23 mouse cellular contexts compared by ENCODE assay signal in genomic region chr2:120998863-120999262, GRCm38 (mm10). TPM values are rescaled to one million over a fixed set of nuclear protein-coding genes. Genes with fewer than 3 reads are reported as not detected.
DNase-seq lines count a peak whose midpoint lies in the region; ATAC-seq and TF ChIP-seq lines count a peak whose summit lies in the region.
"Had no signal": no experiment of that assay in that cellular context is flagged by ENCODE, and none has a peak within 500 bp of the region (broad histone marks: within the 10 kb centered on the region; RNA-seq: fewer than 3 reads in every experiment).

No protein-coding gene starts in this region.

- 0 out of 2 replicates have a peak, but pooled peaks cover 2% of the 10 kb centered on the region for H3K36me3 ChIP-seq in hindbrain, embryonic 14.5 days (replicated peaks; ENCODE audit: control insufficient read depth, insufficient read depth)
- H3K36me3 ChIP-seq in hindbrain, embryonic 16.5 days (ENCODE audit: control insufficient read depth, insufficient read depth, low read length) = no peaks in the 10 kb centered on the region; the same call in 1 of the 2 replicates
- no peaks in the 10 kb centered on the region for H3K36me3 ChIP-seq in liver, embryonic 14.5 days (replicated peaks; ENCODE audit: control insufficient read depth, insufficient read depth, low read depth)
- H3K36me3 ChIP-seq: embryonic facial prominence, embryonic 15.5 days; forebrain, embryonic 10.5 days; heart, embryonic 12.5 days; hindbrain, embryonic 10.5 days had no signal

- ATAC-seq in hindbrain, embryonic 14.5 days (ENCODE audit: low FRiP score) = no peak
- no peak for ATAC-seq in hindbrain, embryonic 16.5 days
- peak; percentile 57; the same call in 1 of the 2 replicates for ATAC-seq in liver, embryonic 14.5 days (ENCODE audit: insufficient read depth)
- ATAC-seq in megakaryocyte progenitor cell, adult 5-6 weeks (replicated peaks; ENCODE audit: poor library complexity) = peak; percentile 83
- ATAC-seq: activated CD4-positive, CD25-positive, alpha-beta regulatory T cell, adult 4 months; forebrain, embryonic 14.5 days had no signal

- no peak overlapping the region for H3K4me2 ChIP-seq in hindbrain, embryonic 14.5 days (replicated peaks)
- no peak overlapping the region for H3K4me2 ChIP-seq in hindbrain, embryonic 16.5 days (ENCODE audit: low read length)
- H3K4me2 ChIP-seq in liver, embryonic 14.5 days (ENCODE audit: low read depth) = no peak overlapping the region
- H3K4me2 ChIP-seq: embryonic facial prominence, embryonic 15.5 days; heart, embryonic 12.5 days; hindbrain, embryonic 15.5 days had no signal

- H3K9me3 ChIP-seq in hindbrain, embryonic 14.5 days (ENCODE audit: control insufficient read depth, low read length) = no peaks in the 10 kb centered on the region
- H3K9me3 ChIP-seq in hindbrain, embryonic 16.5 days (ENCODE audit: control insufficient read depth, low read length) = no peaks in the 10 kb centered on the region
- no peaks in the 10 kb centered on the region for H3K9me3 ChIP-seq in liver, embryonic 14.5 days (ENCODE audit: control insufficient read depth, low read length)
- H3K9me3 ChIP-seq: embryonic facial prominence, embryonic 15.5 days; forebrain, embryonic 10.5 days; heart, embryonic 12.5 days; hindbrain, embryonic 10.5 days; hindbrain, embryonic 15.5 days had no signal

- TF ChIP-seq CTCF in liver, embryonic 14.5 days (IDR thresholded peaks at IDR 0.05; ENCODE audit: low read depth) = no peak

- peak; percentile 26 for DNase-seq in hindbrain, embryonic 14.5 days (ENCODE audit: low spot score)
- peak in 2 of 3 experiments; percentile 29 to 33 for DNase-seq in liver, embryonic 14.5 days (ENCODE audit: low read depth in 3 of 3, low spot score in 3 of 3)
- DNase-seq in spleen, postnatal 4 days (ENCODE audit: low spot score in 2 of 2) = no peak
- no peak for DNase-seq in ovary, adult 18-20 months (ENCODE audit: low spot score)
- DNase-seq in adrenal gland, postnatal 4 days (ENCODE audit: low spot score in 2 of 2) = no peak
- DNase-seq: adrenal gland, postnatal 14 days; cerebellum, adult 11 months; cerebellum, adult 8-10 months; cerebellum, postnatal 14 days; embryo, embryonic 11 days; gastrocnemius, postnatal 10 days; heart, adult 2 months had no signal

- no peak overlapping the region for H3K9ac ChIP-seq in hindbrain, embryonic 14.5 days
- H3K9ac ChIP-seq in hindbrain, embryonic 16.5 days (ENCODE audit: low read depth, low read length) = no peak overlapping the region
- H3K9ac ChIP-seq in liver, embryonic 14.5 days (replicated peaks) = no peak overlapping the region
- H3K9ac ChIP-seq: embryonic facial prominence, embryonic 15.5 days; heart, embryonic 12.5 days; hindbrain, embryonic 15.5 days had no signal

- no peak overlapping the region for H3K4me3 ChIP-seq in hindbrain, embryonic 14.5 days (replicated peaks; ENCODE audit: low read length)
- H3K4me3 ChIP-seq in hindbrain, embryonic 16.5 days (ENCODE audit: low read length) = no peak overlapping the region
- no peak overlapping the region for H3K4me3 ChIP-seq in liver, embryonic 14.5 days (ENCODE audit: insufficient read depth in 1 of 2, low read depth in 2 of 2, low read length in 2 of 2)
- H3K4me3 ChIP-seq: embryonic facial prominence, embryonic 15.5 days; erythroblast, embryonic 14.5 days; forebrain, embryonic 10.5 days; heart, adult 2 months; heart, embryonic 12.5 days; hindbrain, embryonic 10.5 days; hindbrain, embryonic 15.5 days had no signal

- 91% methylated on average over 8 of the region's 8 CpGs for WGBS in hindbrain, embryonic 14.5 days
- WGBS in hindbrain, embryonic 16.5 days = 85% methylated on average over 8 of the region's 8 CpGs
- WGBS in liver, embryonic 14.5 days (ENCODE audit: insufficient replicate concordance) = 57% methylated on average over 8 of the region's 8 CpGs

- H3K4me1 ChIP-seq in hindbrain, embryonic 14.5 days (replicated peaks; ENCODE audit: control insufficient read depth, insufficient read depth, low read length) = no peaks in the 10 kb centered on the region
- no peaks in the 10 kb centered on the region for H3K4me1 ChIP-seq in hindbrain, embryonic 16.5 days (ENCODE audit: control insufficient read depth, insufficient read depth, low read depth, low read length)
- peaks cover 0 to 6% of the 10 kb centered on the region in 2 experiments; a peak in 2 of 4 replicates for H3K4me1 ChIP-seq in liver, embryonic 14.5 days (replicated peaks; ENCODE audit: control insufficient read depth in 2 of 2, insufficient read depth in 2 of 2, low read length in 1 of 2)
- H3K4me1 ChIP-seq: embryonic facial prominence, embryonic 15.5 days; forebrain, embryonic 10.5 days; heart, embryonic 12.5 days; hindbrain, embryonic 10.5 days; hindbrain, embryonic 15.5 days had no signal

- H3K27ac ChIP-seq in hindbrain, embryonic 14.5 days = no peak overlapping the region
- H3K27ac ChIP-seq in hindbrain, embryonic 16.5 days (ENCODE audit: low read depth, low read length) = no peak overlapping the region
- no peak overlapping the region for H3K27ac ChIP-seq in liver, embryonic 14.5 days
- H3K27ac ChIP-seq: embryonic facial prominence, embryonic 15.5 days; forebrain, embryonic 10.5 days; heart, adult 2 months; hindbrain, embryonic 10.5 days; hindbrain, embryonic 15.5 days had no signal

- no peaks in the 10 kb centered on the region for H3K27me3 ChIP-seq in hindbrain, embryonic 14.5 days (ENCODE audit: control insufficient read depth, insufficient read depth, low read length)
- no peaks in the 10 kb centered on the region for H3K27me3 ChIP-seq in hindbrain, embryonic 16.5 days (replicated peaks; ENCODE audit: control insufficient read depth, insufficient read depth, low read length)
- H3K27me3 ChIP-seq in liver, embryonic 14.5 days (ENCODE audit: control insufficient read depth, insufficient read depth, low read length) = no peaks in the 10 kb centered on the region
- H3K27me3 ChIP-seq: embryonic facial prominence, embryonic 15.5 days; heart, embryonic 12.5 days; hindbrain, embryonic 15.5 days had no signal

- peak; percentile 49 for TF ChIP-seq EP300 in liver, embryonic 14.5 days (IDR thresholded peaks at IDR 0.05; ENCODE audit: low read depth)

RNA-seq across cellular contexts. Expression of gene Ccndbp1, which starts 9.3 kb away (rescaled TPM):
- 76.1 and 87.1 TPM in 2 replicates for polyA plus RNA-seq in hindbrain, embryonic 14.5 days (2014; fragmentation: Nextera tagmentation; extraction: Ambion mirVana)
- polyA plus RNA-seq in hindbrain, embryonic 16.5 days (2015; fragmentation: Nextera tagmentation; extraction: Ambion mirVana) = 78.2 and 80.5 TPM in 2 replicates
- 26.9 and 38.1 TPM in 2 replicates for polyA plus RNA-seq in liver, embryonic 14.5 days (2012; rRNA removed)
- polyA plus RNA-seq in liver, embryonic 14.5 days (2014; fragmentation: Nextera tagmentation; extraction: Ambion mirVana) = 45.1 and 46.4 TPM in 2 replicates
- 44.2 and 50.1 TPM in 2 replicates for total RNA-seq in megakaryocyte progenitor cell, adult 5-6 weeks (2015)
- total RNA-seq in megakaryocyte progenitor cell, adult 5-6 weeks (2017) = 33.5 and 38.1 TPM in 2 replicates
- 10 to 100 TPM; 52.7 to 53.5 TPM for total RNA-seq in adrenal gland, postnatal 4 days (2021)

RNA-seq across cellular contexts. Expression of gene Tmem62, which starts 22.0 kb away (rescaled TPM):
- polyA plus RNA-seq in hindbrain, embryonic 14.5 days (2014; fragmentation: Nextera tagmentation; extraction: Ambion mirVana) = 18.5 and 18.9 TPM in 2 replicates
- 14.3 and 16.3 TPM in 2 replicates for polyA plus RNA-seq in hindbrain, embryonic 16.5 days (2015; fragmentation: Nextera tagmentation; extraction: Ambion mirVana)
- polyA plus RNA-seq in liver, embryonic 14.5 days (2012; rRNA removed) = 1.6 and 1.8 TPM in 2 replicates
- polyA plus RNA-seq in liver, embryonic 14.5 days (2014; fragmentation: Nextera tagmentation; extraction: Ambion mirVana) = 3.0 and 3.5 TPM in 2 replicates
- total RNA-seq in megakaryocyte progenitor cell, adult 5-6 weeks (2015) = 4.2 and 4.3 TPM in 2 replicates
- total RNA-seq in megakaryocyte progenitor cell, adult 5-6 weeks (2017) = 6.4 and 12.4 TPM in 2 replicates
- 10 to 100 TPM in 1 of 2 experiments, 1 to 10 TPM in 1; 9.3 to 10.8 TPM for total RNA-seq in adrenal gland, postnatal 4 days (2021)

RNA-seq across cellular contexts. Expression of gene Ubr1, which starts 28.3 kb away (rescaled TPM):
- polyA plus RNA-seq in hindbrain, embryonic 14.5 days (2014; fragmentation: Nextera tagmentation; extraction: Ambion mirVana) = 32.8 and 36.3 TPM in 2 replicates
- 33.4 and 38.2 TPM in 2 replicates for polyA plus RNA-seq in hindbrain, embryonic 16.5 days (2015; fragmentation: Nextera tagmentation; extraction: Ambion mirVana)
- 5.1 and 6.0 TPM in 2 replicates for polyA plus RNA-seq in liver, embryonic 14.5 days (2012; rRNA removed)
- polyA plus RNA-seq in liver, embryonic 14.5 days (2014; fragmentation: Nextera tagmentation; extraction: Ambion mirVana) = 9.3 and 10.2 TPM in 2 replicates
- 24.7 and 27.1 TPM in 2 replicates for total RNA-seq in megakaryocyte progenitor cell, adult 5-6 weeks (2015)
- total RNA-seq in megakaryocyte progenitor cell, adult 5-6 weeks (2017) = 21.1 and 28.5 TPM in 2 replicates
- 10 to 100 TPM; 35.8 to 38.7 TPM for total RNA-seq in adrenal gland, postnatal 4 days (2021)

RNA-seq across cellular contexts. Expression of gene Epb42, which starts 38.0 kb away (rescaled TPM):
- 0.08 and 1.1 TPM in 2 replicates for polyA plus RNA-seq in hindbrain, embryonic 14.5 days (2014; fragmentation: Nextera tagmentation; extraction: Ambion mirVana)
- polyA plus RNA-seq in hindbrain, embryonic 16.5 days (2015; fragmentation: Nextera tagmentation; extraction: Ambion mirVana) = 0.06 and 0.56 TPM in 2 replicates
- polyA plus RNA-seq in liver, embryonic 14.5 days (2012; rRNA removed) = 149 and 162 TPM in 2 replicates
- 129 and 131 TPM in 2 replicates for polyA plus RNA-seq in liver, embryonic 14.5 days (2014; fragmentation: Nextera tagmentation; extraction: Ambion mirVana)
- total RNA-seq in megakaryocyte progenitor cell, adult 5-6 weeks (2015) = 1.7 and 2.4 TPM in 2 replicates
- total RNA-seq in megakaryocyte progenitor cell, adult 5-6 weeks (2017) = 1.4 and 4.2 TPM in 2 replicates
- 10 to 100 TPM in 1 of 2 experiments, 1 to 10 TPM in 1; 6.1 to 16.0 TPM for total RNA-seq in adrenal gland, postnatal 4 days (2021)
- polyA plus RNA-seq: C2C12 had no signal

Comparison
In these comparisons a context has a peak if more than half of its experiments do, and no peak if none do; other contexts are left out.
1. ATAC-seq: peak in liver, embryonic 14.5 days (single experiment) and megakaryocyte progenitor cell, adult 5-6 weeks (single experiment); none in hindbrain, embryonic 14.5 days (single experiment) and hindbrain, embryonic 16.5 days (single experiment).
2. DNase-seq: peak in hindbrain, embryonic 14.5 days (single experiment) and liver, embryonic 14.5 days (2 of 3); none in spleen, postnatal 4 days (0 of 2), ovary, adult 18-20 months (single experiment) and adrenal gland, postnatal 4 days (0 of 2).